11 mouse cellular contexts compared by ENCODE assay signal in the genomic region with DNA sequence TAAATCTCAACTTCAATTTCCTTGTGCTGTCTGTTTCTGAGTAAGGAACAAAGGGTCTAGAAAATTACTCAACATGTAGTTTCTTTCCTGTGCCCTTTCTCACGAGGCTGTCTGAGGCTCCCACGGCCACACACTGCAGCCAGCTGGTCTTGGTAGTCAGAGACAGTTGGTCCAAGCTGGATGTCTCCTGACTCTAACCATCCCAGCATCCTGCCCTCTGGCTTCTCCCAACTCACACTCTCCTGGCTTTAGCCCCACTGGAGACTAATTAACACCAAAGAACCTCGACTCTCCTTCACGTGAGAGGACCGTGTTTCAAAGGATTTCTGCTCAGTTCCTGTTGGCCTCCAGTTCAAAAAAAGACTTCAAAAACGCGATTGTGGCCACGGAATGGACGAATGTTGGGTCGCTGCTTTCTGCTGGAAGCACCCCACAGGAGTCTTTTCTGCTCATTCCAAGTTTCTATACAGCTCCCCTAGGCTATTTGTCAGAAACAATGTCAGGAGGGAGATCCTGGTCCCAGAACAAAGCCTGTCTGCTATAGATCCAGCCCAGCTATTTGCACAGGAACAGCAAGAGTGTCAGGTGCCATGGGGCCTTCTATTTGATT. TPM values are rescaled to one million over a fixed set of nuclear protein-coding genes. Genes with fewer than 3 reads are reported as not detected.
A peak's percentile ranks its signal among the peaks of the same experiment; 100 is the strongest.
DNase-seq lines count a peak whose midpoint lies in the region; ATAC-seq and TF ChIP-seq lines count a peak whose summit lies in the region.
"Had no signal": no experiment of that assay in that cellular context is flagged by ENCODE, and none has a peak within 500 bp of the region (broad histone marks: within the 10 kb centered on the region; RNA-seq: fewer than 3 reads in every experiment).

No protein-coding gene starts in this region.

- no peaks in the 10 kb centered on the region for H3K27me3 ChIP-seq in neural tube, embryonic 12.5 days (replicated peaks)
- H3K27me3 ChIP-seq in forebrain, embryonic 15.5 days: no peaks in the 10 kb centered on the region
- H3K27me3 ChIP-seq in stomach, postnatal 0 days (ENCODE audit: control insufficient read depth, insufficient read depth, low read length): no peaks in the 10 kb centered on the region
- H3K27me3 ChIP-seq: limb, embryonic 12.5 days had no signal

- peaks cover 24% of the 10 kb centered on the region for H3K4me1 ChIP-seq in neural tube, embryonic 12.5 days
- H3K4me1 ChIP-seq in forebrain, embryonic 15.5 days: peaks cover 38% of the 10 kb centered on the region
- no peaks in the 10 kb centered on the region for H3K4me1 ChIP-seq in stomach, postnatal 0 days (replicated peaks; ENCODE audit: control insufficient read depth, insufficient read depth)

- 0 out of 2 replicates have a peak overlapping the region, but pooled peaks have one; percentile 25 for H3K4me2 ChIP-seq in neural tube, embryonic 12.5 days (replicated peaks)
- no peak overlapping the region for H3K4me2 ChIP-seq in forebrain, embryonic 15.5 days (replicated peaks)
- no peak overlapping the region for H3K4me2 ChIP-seq in stomach, postnatal 0 days (replicated peaks; ENCODE audit: low read depth)
- H3K4me2 ChIP-seq: limb, embryonic 12.5 days had no signal

- H3K9me3 ChIP-seq in neural tube, embryonic 12.5 days: no peaks in the 10 kb centered on the region
- H3K9me3 ChIP-seq in forebrain, embryonic 15.5 days: no peaks in the 10 kb centered on the region
- H3K9me3 ChIP-seq in stomach, postnatal 0 days (ENCODE audit: control insufficient read depth, low read length): no peaks in the 10 kb centered on the region
- H3K9me3 ChIP-seq: limb, embryonic 12.5 days had no signal

- TF ChIP-seq EP300 in stomach, postnatal 0 days (optimal IDR thresholded peaks at IDR 0.05): no peak

- TF ChIP-seq CTCF in stomach, postnatal 0 days (IDR thresholded peaks at IDR 0.05; ENCODE audit: low read depth): no peak

- H3K9ac ChIP-seq in neural tube, embryonic 12.5 days: no peak overlapping the region
- H3K9ac ChIP-seq in forebrain, embryonic 15.5 days (replicated peaks): no peak overlapping the region
- H3K9ac ChIP-seq in stomach, postnatal 0 days (ENCODE audit: low read length): no peak overlapping the region
- H3K9ac ChIP-seq: limb, embryonic 12.5 days had no signal

- no peak for DNase-seq in neural tube, embryonic 10.5 days (ENCODE audit: extremely low spot score, low spot score)
- DNase-seq in lung, postnatal 14 days: peak; percentile 45
- peak; percentile 30 for DNase-seq in stomach, postnatal 0 days (ENCODE audit: low spot score)
- no peak for DNase-seq in left cerebral cortex, adult 18-20 months (ENCODE audit: low spot score in 2 of 2)
- DNase-seq in gastrocnemius, adult 18-20 months (ENCODE audit: low spot score): no peak
- DNase-seq: heart, postnatal 10 days had no signal

- no peak for ATAC-seq in neural tube, embryonic 12.5 days (ENCODE audit: low FRiP score, low read depth)
- peak; percentile 58; the same call in 1 of the 2 replicates for ATAC-seq in forebrain, embryonic 15.5 days (replicated peaks)
- no peak for ATAC-seq in stomach, postnatal 0 days (ENCODE audit: low FRiP score, low TSS enrichment)
- no peak for ATAC-seq in monocyte, adult 5-6 weeks (replicated peaks; ENCODE audit: insufficient number of reproducible peaks, low FRiP score, low TSS enrichment, poor library complexity, severe bottlenecking)

- H3K4me3 ChIP-seq in neural tube, embryonic 12.5 days: no peak overlapping the region
- H3K4me3 ChIP-seq in forebrain, embryonic 15.5 days: no peak overlapping the region
- no peak overlapping the region for H3K4me3 ChIP-seq in stomach, postnatal 0 days (ENCODE audit: low read depth, low read length)
- H3K4me3 ChIP-seq: limb, embryonic 12.5 days had no signal

- 0 out of 2 replicates have a peak overlapping the region, but pooled peaks have one; percentile 37 for H3K27ac ChIP-seq in neural tube, embryonic 12.5 days
- peak overlapping the region; percentile 79 for H3K27ac ChIP-seq in forebrain, embryonic 15.5 days (replicated peaks)
- no peak overlapping the region for H3K27ac ChIP-seq in stomach, postnatal 0 days (replicated peaks)
- H3K27ac ChIP-seq: limb, embryonic 12.5 days had no signal

- H3K36me3 ChIP-seq in neural tube, embryonic 12.5 days: peaks cover 5% of the 10 kb centered on the region; the same call in 1 of the 2 replicates
- peaks cover 6% of the 10 kb centered on the region for H3K36me3 ChIP-seq in forebrain, embryonic 15.5 days
- no peaks in the 10 kb centered on the region for H3K36me3 ChIP-seq in stomach, postnatal 0 days (ENCODE audit: control insufficient read depth, insufficient read depth, low read length)
- H3K36me3 ChIP-seq: G1E had no signal

- 12% methylated on average over 10 of the region's 10 CpGs for WGBS in neural tube, embryonic 12.5 days
- WGBS in forebrain, embryonic 15.5 days: 2% methylated on average over 10 of the region's 10 CpGs
- WGBS in stomach, postnatal 0 days: 32% methylated on average over 10 of the region's 10 CpGs

RNA-seq across cellular contexts. Expression of gene Pde9a, which starts 23.8 kb away (rescaled TPM):
- polyA plus RNA-seq in neural tube, embryonic 12.5 days (2016; fragmentation: Nextera tagmentation; extraction: Ambion mirVana): 35.2 and 42.7 TPM in 2 replicates
- polyA plus RNA-seq in forebrain, embryonic 15.5 days (2015; fragmentation: Nextera tagmentation; extraction: Ambion mirVana): 58.4 and 59.6 TPM in 2 replicates
- polyA plus RNA-seq in stomach, postnatal 0 days (2015; fragmentation: Nextera tagmentation; extraction: Ambion mirVana): 11.6 and 12.1 TPM in 2 replicates
- total RNA-seq in left cerebral cortex, adult 18-20 months (2021): 10 to 100 TPM; 21.2 to 22.4 TPM
- 1 to 10 TPM in 1 of 2 experiments, under 1 TPM in 1; 1.00 to 1.6 TPM for total RNA-seq in gastrocnemius, adult 18-20 months (2021)
- total RNA-seq in monocyte, adult 5-6 weeks (2017): not detected in 3 replicates
- polyA plus RNA-seq: G1E had no signal

Comparison
In these comparisons a context has a peak if more than half of its experiments do, and no peak if none do; other contexts are left out.
1. DNase-seq: peak in lung, postnatal 14 days (single experiment) and stomach, postnatal 0 days (single experiment); none in neural tube, embryonic 10.5 days (single experiment), left cerebral cortex, adult 18-20 months (0 of 2) and gastrocnemius, adult 18-20 months (single experiment).
2. RNA of gene Pde9a, which starts 23.8 kb away (total RNA-seq): 21.2 to 22.4 TPM in left cerebral cortex, adult 18-20 months; 1.00 to 1.6 TPM in gastrocnemius, adult 18-20 months and not detected in monocyte, adult 5-6 weeks; every median in the first group is over 4 times any median in the second.